Mouse (Mus musculus): ENCODE results near the gene 2210407C18Rik. TPM values are rescaled to one million over a fixed set of nuclear protein-coding genes. Genes with fewer than 3 reads are reported as not detected.

2210407C18Rik gene
- polyA plus RNA-seq, 3 experiments from 2014 or later, result not detected

- no peak for ATAC-seq
These were observed 18.0 kb downstream of the 2210407C18Rik start for GRCm38 (mm10) chr11:58597837-58598236.

DNA sequence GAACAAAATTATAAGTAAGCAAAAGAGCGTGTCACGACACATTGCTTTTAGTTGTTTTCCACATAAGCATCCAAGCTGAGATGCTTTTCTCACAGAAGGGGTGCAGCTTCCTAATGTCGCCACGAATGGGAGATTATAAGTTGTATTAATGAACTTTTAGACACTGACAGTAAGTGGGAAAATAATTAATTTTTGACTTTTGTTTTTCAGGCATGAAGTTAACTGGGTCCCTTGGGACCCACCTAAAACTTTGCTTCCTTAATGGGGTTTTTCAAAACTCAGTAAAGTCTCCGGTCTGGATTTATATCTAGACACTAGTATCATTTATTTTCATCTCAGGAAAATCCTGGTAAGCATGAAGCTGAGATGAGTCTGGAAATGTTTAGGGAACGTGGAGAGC, 21.1 kb downstream of the 2210407C18Rik start, which contains the start of gene Olfr324:
Olfr324 (plus strand) TSS at position 301 of the 400 bp plus-strand sequence.
- no peak for ATAC-seq

- no peak for ATAC-seq
These were observed 27.1 kb downstream of the 2210407C18Rik start for GRCm38 (mm10) chr11:58588620-58589250.

DNA sequence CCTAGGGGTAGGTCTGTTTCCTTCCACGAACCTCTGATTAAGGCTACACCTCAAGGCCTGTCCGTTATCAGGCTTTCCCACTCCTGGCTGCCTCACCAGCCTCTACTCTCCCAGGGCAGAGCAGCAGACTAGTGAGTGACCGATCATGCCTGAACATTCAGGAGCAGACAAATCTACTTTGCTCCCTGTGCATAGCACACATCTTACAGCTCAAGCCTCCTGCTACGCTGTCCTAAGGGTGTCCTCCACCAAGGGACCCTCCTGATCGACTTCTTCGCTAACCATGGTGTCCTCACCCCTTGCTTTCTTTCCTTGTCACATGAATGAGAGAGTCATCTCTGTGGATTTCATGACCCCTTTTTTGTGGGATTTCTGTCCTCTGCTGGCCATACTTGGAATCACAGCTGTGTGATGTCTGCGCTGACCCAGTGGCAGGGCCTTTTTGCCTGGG, 28.0 kb downstream of the 2210407C18Rik start:
- no peak for ATAC-seq

DNA sequence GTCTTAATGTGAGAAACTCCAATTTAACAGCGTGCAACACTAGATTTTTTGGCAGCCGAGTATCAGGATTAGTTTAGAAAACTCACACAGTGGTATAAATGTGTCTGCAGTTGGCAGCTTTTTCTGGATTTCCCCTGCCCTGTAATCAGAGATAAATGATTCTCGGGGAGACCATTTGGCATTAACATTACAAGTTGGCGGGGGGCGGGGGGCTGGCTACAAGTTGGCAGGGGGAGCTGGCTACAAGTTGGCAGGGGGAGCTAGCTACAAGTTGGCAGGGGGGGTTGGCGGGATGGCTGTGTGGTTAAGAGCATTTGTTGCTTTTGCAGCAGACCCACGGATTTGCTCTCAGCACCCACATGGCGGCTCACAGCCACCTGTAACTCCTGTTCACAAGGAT, 37.2 kb downstream of the 2210407C18Rik start:
- ATAC-seq, result no peak

DNA sequence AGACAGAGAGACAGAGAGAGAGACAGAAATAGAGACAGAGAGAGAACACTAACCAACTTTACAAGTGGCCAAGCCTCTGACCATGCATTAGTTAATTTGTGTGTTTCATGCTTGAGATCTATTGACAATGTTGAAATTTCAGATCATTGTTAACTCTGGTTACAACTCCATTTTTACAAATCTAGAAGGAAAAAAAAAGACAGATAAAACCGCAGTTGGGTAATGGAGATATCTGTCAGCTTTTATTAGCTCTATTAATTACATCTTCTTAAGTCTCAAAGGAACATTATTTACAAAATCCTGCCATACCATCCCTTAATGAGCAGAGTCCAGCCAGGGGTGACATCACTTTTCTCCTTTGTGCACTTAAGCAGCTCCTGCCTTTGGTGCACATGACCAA, 38.4 kb downstream of the 2210407C18Rik start, which contains the start of gene Olfr325:
Olfr325 (plus strand) TSS at position 301 of the 400 bp plus-strand sequence.
- no peak for ATAC-seq

GRCm38 (mm10) chr11:58570405-58570804, 45.5 kb downstream of the 2210407C18Rik start, which contains the start of gene Olfr224:
Gene Olfr224, minus strand, starts transcription at chr11:58570553.
- ATAC-seq, result no peak

Other genes starting within 250 kb of the 2210407C18Rik start
- gene Lypd8, start 237.0 kb downstream of the 2210407C18Rik start, polyA plus RNA-seq (2017; shearing (Covaris generic)), result not detected
- not detected for gene 1810065E05Rik, start 195.0 kb downstream of the 2210407C18Rik start, polyA plus RNA-seq (2017; shearing (Covaris generic))
- not detected for gene Gm12253, start 183.5 kb downstream of the 2210407C18Rik start, polyA plus RNA-seq (2017; shearing (Covaris generic))
- not detected for gene Lypd9, start 163.2 kb downstream of the 2210407C18Rik start, polyA plus RNA-seq (2017; shearing (Covaris generic))
- gene Olfr30, start 153.8 kb downstream of the 2210407C18Rik start, polyA plus RNA-seq (2017; shearing (Covaris generic)), result not detected
- under 1 TPM in 1 of 3 experiments, not detected in 2; 0.13 TPM for gene Olfr332, start 123.5 kb downstream of the 2210407C18Rik start, polyA plus RNA-seq (2017; shearing (Covaris generic))
- gene Olfr331, start 113.5 kb downstream of the 2210407C18Rik start, polyA plus RNA-seq (2017; shearing (Covaris generic)), result not detected
- not detected for gene Olfr330, start 81.2 kb downstream of the 2210407C18Rik start, polyA plus RNA-seq (2017; shearing (Covaris generic))
- gene Olfr329-ps, start 69.7 kb downstream of the 2210407C18Rik start, polyA plus RNA-seq (2017; shearing (Covaris generic)), result not detected
- not detected for gene Olfr328, start 60.4 kb downstream of the 2210407C18Rik start, polyA plus RNA-seq (2017; shearing (Covaris generic))
- gene Olfr224, start 45.5 kb downstream of the 2210407C18Rik start, polyA plus RNA-seq (2017; shearing (Covaris generic)), result under 1 TPM in 1 of 3 experiments, not detected in 2; 0.26 TPM
- not detected for gene Olfr325, start 38.3 kb downstream of the 2210407C18Rik start, polyA plus RNA-seq (2017; shearing (Covaris generic))
- gene Olfr324, start 21.0 kb downstream of the 2210407C18Rik start, polyA plus RNA-seq (2017; shearing (Covaris generic)), result not detected
- gene Olfr323, start 14.4 kb upstream of the 2210407C18Rik start, polyA plus RNA-seq (2017; shearing (Covaris generic)), result not detected
- not detected for gene Trim58, start 24.4 kb upstream of the 2210407C18Rik start, polyA plus RNA-seq (2017; shearing (Covaris generic))
- not detected for gene Olfr322, start 42.7 kb upstream of the 2210407C18Rik start, polyA plus RNA-seq (2017; shearing (Covaris generic))
- not detected for gene Olfr320, start 65.0 kb upstream of the 2210407C18Rik start, polyA plus RNA-seq (2017; shearing (Covaris generic))
- not detected for gene Olfr319, start 83.1 kb upstream of the 2210407C18Rik start, polyA plus RNA-seq (2017; shearing (Covaris generic))
- gene Olfr318, start 107.9 kb upstream of the 2210407C18Rik start, polyA plus RNA-seq (2017; shearing (Covaris generic)), result not detected
- not detected for gene Olfr317, start 123.1 kb upstream of the 2210407C18Rik start, polyA plus RNA-seq (2017; shearing (Covaris generic))
- gene Olfr316, start 136.7 kb upstream of the 2210407C18Rik start, polyA plus RNA-seq (2017; shearing (Covaris generic)), result not detected
- not detected for gene Olfr315, start 157.1 kb upstream of the 2210407C18Rik start, polyA plus RNA-seq (2017; shearing (Covaris generic))
- gene Olfr314, start 166.9 kb upstream of the 2210407C18Rik start, polyA plus RNA-seq (2017; shearing (Covaris generic)), result not detected
- gene Fam183b, start 185.9 kb upstream of the 2210407C18Rik start, polyA plus RNA-seq (2017; shearing (Covaris generic)), result not detected
- gene Olfr313, start 198.9 kb upstream of the 2210407C18Rik start, polyA plus RNA-seq (2017; shearing (Covaris generic)), result not detected
- under 1 TPM in 1 of 3 experiments, not detected in 2; 0.13 TPM for gene Olfr312, start 213.2 kb upstream of the 2210407C18Rik start, polyA plus RNA-seq (2017; shearing (Covaris generic))
- not detected for gene Olfr311, start 223.2 kb upstream of the 2210407C18Rik start, polyA plus RNA-seq (2017; shearing (Covaris generic))
- gene Gm12258, start 231.1 kb upstream of the 2210407C18Rik start, polyA plus RNA-seq (2017; shearing (Covaris generic)), result 10 to 100 TPM in 1 of 3 experiments, 1 to 10 TPM in 2; 3.3 to 11.0 (median 8.5) TPM